Mouse (Mus musculus) spleen, adult 2 months (tissue): Measurements from ENCODE around the gene Lima1. TPM values are rescaled to one million over a fixed set of nuclear protein-coding genes. Genes with fewer than 3 reads are reported as not detected.
"Not testable (repeated sequence)": the region's sequence is repeated elsewhere in the genome, so short reads cannot be mapped to it uniquely, and the experiment has no call there.

Source experiments
- DNase-seq, 2 experiments: peaks; one replicate each; pipeline versions ENCODE4 v3.0.0 to v3.0.0-alpha.2; 2012 to 2021; ENCODE audit warnings: low spot score in 2 of 2, low read depth in 1 of 2
- H3K27ac ChIP-seq: fragments of 200-500 bp; 2 replicates; pipeline ENCODE4 v1.5.1; 2012; ENCODE audit warnings: low read length, inconsistent platforms; ENCODE audit not compliant: insufficient read depth
- H3K27me3 ChIP-seq: fragments of 200-500 bp; 2 replicates; pipeline ENCODE4 v1.6.1; 2012; ENCODE audit warnings: mild to moderate bottlenecking, moderate library complexity, low read length, inconsistent platforms; ENCODE audit not compliant: control insufficient read depth, insufficient read depth
- H3K36me3 ChIP-seq: fragments of 200-500 bp; 2 replicates; pipeline ENCODE4 v1.6.1; 2012; ENCODE audit warnings: mild to moderate bottlenecking, low read length, inconsistent platforms; ENCODE audit not compliant: control insufficient read depth, insufficient read depth
- H3K4me1 ChIP-seq: fragments of 200-500 bp; 2 replicates; pipeline ENCODE4 v1.6.1; 2011; ENCODE audit warnings: inconsistent platforms; ENCODE audit not compliant: control insufficient read depth, insufficient read depth, insufficient read length
- H3K4me3 ChIP-seq: fragments of 200-500 bp; 2 replicates; pipeline ENCODE4 v1.5.1; 2011; ENCODE audit warnings: mild to moderate bottlenecking, inconsistent platforms; ENCODE audit not compliant: insufficient read depth, insufficient read length; ENCODE audit errors: extremely low read depth
- CTCF ChIP-seq: fragments of 200-500 bp; IDR thresholded peaks from 2 replicates; pipeline ENCODE4 v1.5.1; 2011; ENCODE audit warnings: mild to moderate bottlenecking, inconsistent platforms; ENCODE audit not compliant: insufficient read depth, insufficient read length, insufficient replicate concordance; ENCODE audit errors: extremely low read depth
- POLR2A ChIP-seq: fragments of 200-500 bp; IDR thresholded peaks from 2 replicates; pipeline ENCODE4 v1.6.1; 2011; ENCODE audit warnings: low read depth, low read length, inconsistent platforms
- WGBS: fragments of 180-500 bp; shearing (Covaris S2); methylation state at CpG from one replicate; pipeline ENCODE4 v1.1.7; 2018; 5-methylcytosine and 5-hydroxymethylcytosine counted together
- polyA plus RNA-seq: library from polyadenylated mRNA; depleted of rRNA; stranded (reverse); fragments of >200 nt; gene quantifications from 2 replicates; pipeline ENCODE4 v1.2.3, GENCODE M21; 2012

The Lima1 gene
- polyA plus RNA-seq, 1 experiment = 7.7 TPM

DNA sequence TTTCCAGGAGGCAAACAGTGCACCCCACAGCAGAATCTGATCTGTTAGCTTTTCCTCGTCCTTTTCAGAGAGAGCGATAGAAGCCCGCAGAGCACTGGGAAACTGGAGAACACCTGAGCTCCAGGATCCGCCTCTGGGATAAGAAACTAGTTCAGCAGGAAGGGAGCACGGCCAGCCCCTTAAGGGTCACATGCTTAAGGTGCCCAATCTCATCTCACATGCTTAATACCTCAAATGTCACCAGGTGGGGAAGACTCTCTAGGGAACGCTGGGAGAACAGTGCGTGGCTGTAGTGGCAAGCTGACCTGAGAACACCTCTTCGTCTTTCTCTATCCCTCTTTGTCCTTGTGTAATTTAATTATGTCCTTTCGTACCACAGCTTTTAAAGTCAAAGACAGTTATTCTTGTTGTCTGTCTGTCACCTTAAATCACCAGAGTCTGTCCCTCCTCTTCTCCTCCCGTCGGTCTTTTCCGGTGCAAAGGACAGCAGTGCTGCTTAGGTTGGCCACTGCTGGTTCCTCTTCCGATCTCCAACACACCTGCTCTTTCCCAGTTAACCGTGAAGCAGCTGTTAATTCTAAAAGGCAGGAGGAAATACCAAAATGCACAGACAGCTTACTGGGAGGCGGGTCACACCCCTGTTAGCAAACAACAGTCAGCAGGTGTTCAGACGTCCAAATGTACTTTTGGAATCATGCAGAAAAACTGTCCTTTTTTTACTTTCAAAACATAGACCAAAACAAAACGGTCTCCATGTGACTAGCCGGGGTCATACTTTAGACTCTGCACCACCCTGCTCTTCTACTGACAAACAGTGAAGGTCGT, 15.4 kb upstream of the Lima1 start:
- no peaks in the 10 kb centered on the region for H3K27me3 ChIP-seq
- H3K4me3 ChIP-seq = peak overlapping the region; percentile 24; the same call in 1 of the 2 replicates
- H3K4me1 ChIP-seq = no peaks in the 10 kb centered on the region
- WGBS = 25% methylated on average over 19 of the region's 19 CpGs
- DNase-seq = peak in 1 of 2 experiments; percentile 17
- H3K36me3 ChIP-seq = no peaks in the 10 kb centered on the region
- TF ChIP-seq POLR2A (no peak), CTCF (no peak)
- H3K27ac ChIP-seq = no peak overlapping the region

DNA sequence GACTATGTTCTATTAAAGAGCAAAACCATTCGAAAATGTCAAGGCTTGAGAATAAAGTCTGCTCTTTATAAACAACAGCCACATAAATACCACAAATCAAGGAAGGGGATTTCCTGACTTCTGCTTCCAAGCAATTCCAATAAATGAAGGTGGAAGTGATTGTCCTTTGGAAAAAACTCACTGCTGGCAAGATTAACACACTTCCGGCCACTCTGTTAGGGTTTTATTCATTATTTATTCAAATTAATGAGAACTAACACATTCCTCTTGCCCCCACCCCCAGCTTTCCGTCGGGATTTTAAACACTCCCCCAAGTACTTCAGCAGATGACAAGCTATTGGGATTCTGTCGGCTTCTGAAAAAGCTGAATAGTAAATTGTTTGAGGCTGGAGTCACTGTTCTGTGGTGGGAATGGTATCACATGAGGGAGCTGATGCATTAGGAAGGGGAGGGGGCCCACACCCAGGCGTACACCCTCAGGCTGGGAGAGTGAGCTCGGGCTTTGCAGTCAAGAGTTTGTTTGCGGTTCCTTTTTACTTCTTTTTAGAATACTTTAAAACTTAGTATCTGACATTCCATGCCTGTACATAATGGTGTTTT, 14.1 kb upstream of the Lima1 start:
- H3K27me3 ChIP-seq = no peaks in the 10 kb centered on the region
- no peak overlapping the region for H3K4me3 ChIP-seq
- TF ChIP-seq POLR2A = no peak
- TF ChIP-seq CTCF = no peak
- DNase-seq = no peak
- 69% methylated on average over 8 of the region's 8 CpGs for WGBS
- H3K4me1 ChIP-seq = no peaks in the 10 kb centered on the region
- H3K27ac ChIP-seq = no peak overlapping the region; the same call in 1 of the 2 replicates
- H3K36me3 ChIP-seq = no peaks in the 10 kb centered on the region

GRCm38 (mm10) chr15:99887130-99887529, 11.9 kb upstream of the Lima1 start:
- not testable (repeated sequence) for H3K4me1 ChIP-seq, H3K36me3 ChIP-seq, H3K4me3 ChIP-seq, H3K27ac ChIP-seq, DNase-seq, H3K27me3 ChIP-seq
- WGBS = 88% methylated on average over 2 of the region's 2 CpGs

DNA sequence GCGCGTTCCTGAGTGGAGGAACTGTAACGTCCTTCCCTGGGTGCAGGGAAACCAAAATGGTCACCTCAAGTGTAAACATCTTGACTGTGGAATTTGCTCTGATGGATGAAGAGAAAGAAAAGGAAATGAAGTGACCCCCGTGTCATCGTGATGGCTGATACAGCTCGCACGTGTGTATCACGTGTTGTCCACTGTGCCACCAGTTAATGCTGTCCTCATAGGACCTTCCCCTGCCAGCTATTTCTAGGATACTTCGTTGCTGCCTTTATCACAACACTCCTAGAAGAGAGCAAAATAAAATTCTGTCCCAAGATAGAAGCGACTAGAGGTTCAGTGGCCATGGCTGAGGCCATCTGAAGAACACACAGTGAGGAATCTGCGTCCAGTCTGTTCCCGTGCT, 8.8 kb upstream of the Lima1 start:
- WGBS = 88% methylated on average over 12 of the region's 12 CpGs
- H3K4me1 ChIP-seq = no peaks in the 10 kb centered on the region
- H3K27me3 ChIP-seq = no peaks in the 10 kb centered on the region
- no peak for TF ChIP-seq POLR2A
- TF ChIP-seq CTCF = no peak
- H3K36me3 ChIP-seq = no peaks in the 10 kb centered on the region
- no peak overlapping the region for H3K27ac ChIP-seq
- H3K4me3 ChIP-seq = no peak overlapping the region
- DNase-seq = no peak

DNA sequence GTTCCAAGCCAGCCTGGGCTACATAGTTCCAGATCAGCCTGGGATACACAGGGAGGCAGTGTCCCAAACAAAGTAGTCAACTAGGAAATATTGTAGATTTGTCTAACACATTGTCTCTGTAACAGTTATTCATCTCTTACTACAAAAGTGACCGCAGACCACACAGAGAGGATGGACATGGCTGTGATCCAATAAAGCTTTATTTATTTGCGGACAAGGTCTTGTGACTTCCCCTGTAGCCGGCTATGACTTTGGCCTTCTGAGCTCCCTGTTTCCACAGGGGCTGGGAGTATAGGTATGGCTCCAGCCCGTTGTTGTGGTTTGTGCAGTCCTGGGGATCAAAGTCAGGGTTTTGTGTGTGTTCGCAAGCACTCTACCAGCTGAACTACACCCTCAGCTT, 3.3 kb upstream of the Lima1 start:
- H3K27me3 ChIP-seq = no peaks in the 10 kb centered on the region
- no peak for TF ChIP-seq POLR2A
- TF ChIP-seq CTCF = no peak
- H3K36me3 ChIP-seq = no peaks in the 10 kb centered on the region
- no peak for DNase-seq
- H3K27ac ChIP-seq = no peak overlapping the region
- H3K4me1 ChIP-seq = peaks cover 4% of the 10 kb centered on the region
- no peak overlapping the region for H3K4me3 ChIP-seq
- 84% methylated on average over 5 of the region's 5 CpGs for WGBS

DNA sequence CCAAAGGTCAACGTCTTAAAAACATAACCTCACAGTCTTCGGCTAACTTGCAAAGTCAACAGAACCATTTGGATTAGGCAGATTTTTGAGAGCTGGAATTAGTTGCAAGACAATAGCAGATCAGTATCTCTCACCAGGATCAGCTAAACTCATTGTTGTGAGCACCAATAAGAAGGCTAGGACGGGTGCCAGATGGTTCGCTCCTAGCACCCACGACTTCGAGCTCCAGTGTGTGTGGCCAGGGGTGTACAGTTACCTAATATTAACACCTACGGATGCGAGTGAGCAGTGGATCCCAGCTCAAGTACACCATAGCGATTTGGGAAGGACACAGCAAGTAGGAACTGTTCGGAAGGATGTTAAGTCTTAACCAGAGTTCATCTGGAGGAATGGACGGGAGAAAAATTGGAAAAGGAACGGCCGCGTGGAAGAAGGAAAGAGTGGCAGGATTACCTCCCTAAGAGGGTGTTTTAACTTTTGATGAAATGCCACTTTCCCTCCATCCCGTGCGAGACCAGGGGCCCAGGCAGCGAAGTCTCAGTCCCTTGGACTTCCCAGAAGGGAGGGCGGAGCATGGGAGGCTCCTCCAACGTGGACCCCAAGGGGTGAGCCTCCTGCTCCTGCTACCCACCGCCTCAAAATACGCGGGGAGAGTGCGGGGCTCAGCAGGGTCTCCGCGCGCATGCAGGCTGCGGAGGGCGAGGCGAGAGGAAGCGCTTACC, 483 bp downstream of the Lima1 start:
- 6% methylated on average over 30 of the region's 30 CpGs for WGBS
- H3K36me3 ChIP-seq = no peaks in the 10 kb centered on the region
- peaks cover 4% of the 10 kb centered on the region for H3K4me1 ChIP-seq
- no peak overlapping the region for H3K27ac ChIP-seq
- no peak for TF ChIP-seq CTCF
- no peak for TF ChIP-seq POLR2A
- H3K4me3 ChIP-seq = peak overlapping the region; percentile 59
- DNase-seq = no peak
- no peaks in the 10 kb centered on the region for H3K27me3 ChIP-seq

- Histone ChIP-seq H3K4me1 (peaks cover 4% of the 10 kb centered on the region), H3K27ac (no peak overlapping the region), H3K27me3 (no peaks in the 10 kb centered on the region), H3K36me3 (no peaks in the 10 kb centered on the region), H3K4me3 (no peak overlapping the region)
- no peak for DNase-seq
- 86% methylated on average over 3 of the region's 3 CpGs for WGBS
- TF ChIP-seq POLR2A (no peak), CTCF (no peak)
These were observed 2.7 kb downstream of the Lima1 start for GRCm38 (mm10) chr15:99872543-99872942.
